Mouse (Mus musculus): ENCODE data around the gene Zfp991.
"Not testable (repeated sequence)": the region's sequence is repeated elsewhere in the genome, so short reads cannot be mapped to it uniquely, and the experiment has no call there.

Gene Zfp991

DNA sequence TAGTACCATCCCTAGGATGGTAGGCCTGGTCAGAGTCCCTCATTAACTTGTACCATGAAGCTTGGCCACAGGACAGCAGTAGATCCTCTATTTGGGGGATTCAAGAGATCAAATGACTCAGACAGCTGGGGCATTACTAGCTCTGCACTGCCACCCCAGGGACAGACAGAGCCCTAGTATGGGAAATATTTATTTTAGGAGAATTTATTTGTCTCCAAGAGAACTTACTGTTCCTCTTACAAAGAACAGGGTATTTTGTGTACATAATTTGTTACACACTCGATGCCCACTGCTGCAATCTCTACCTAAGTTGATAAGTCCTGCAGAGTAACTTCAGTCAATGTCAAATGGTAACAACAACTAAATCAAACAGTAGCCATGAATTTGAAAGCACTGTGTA, 55.0 kb downstream of the Zfp991 start:
- not testable (repeated sequence) for DNase-seq

- not testable (repeated sequence) for DNase-seq
These were observed 55.6 kb downstream of the Zfp991 start for GRCm38 (mm10) chr4:147187283-147187965.

DNA sequence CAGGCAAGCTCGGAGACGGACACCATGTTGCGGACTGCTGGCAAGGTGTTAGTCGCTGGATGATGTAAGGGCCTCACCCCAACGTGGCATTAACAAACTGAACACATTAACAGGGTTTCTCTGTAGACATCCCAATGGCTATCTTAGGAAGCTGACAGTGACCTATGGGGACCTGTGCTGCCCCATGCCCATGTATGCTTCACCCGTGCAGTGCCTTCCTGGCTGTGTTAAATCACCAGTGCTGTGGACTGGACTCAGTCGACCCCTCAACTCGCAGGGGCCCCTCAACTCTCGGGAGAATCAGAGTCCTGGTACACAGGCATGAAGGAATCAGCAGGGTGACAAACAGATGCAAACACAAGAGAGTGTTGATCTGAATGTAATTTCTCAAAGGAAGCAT, 63.3 kb downstream of the Zfp991 start:
- DNase-seq: not testable (repeated sequence)

DNA sequence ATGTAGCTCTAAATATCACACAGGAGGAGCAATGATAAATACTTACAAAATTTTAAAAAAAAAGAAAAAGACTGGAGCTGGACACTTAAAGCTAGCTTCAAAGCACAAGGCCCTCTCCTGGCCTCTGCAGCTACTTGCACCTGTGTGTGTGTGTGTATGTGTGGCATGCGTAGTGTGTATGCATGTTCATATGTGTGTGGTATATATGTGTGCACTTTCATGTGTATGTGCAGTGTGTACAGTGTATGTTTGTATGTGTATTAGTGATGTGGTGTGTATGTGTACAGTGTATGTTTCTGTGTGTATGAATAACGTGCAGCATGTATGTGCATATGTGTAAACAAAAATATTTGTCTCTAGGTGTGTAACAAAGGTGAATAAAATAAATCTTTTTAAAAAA, 65.4 kb downstream of the Zfp991 start:
- DNase-seq: not testable (repeated sequence)

- not testable (repeated sequence) for DNase-seq
These were observed 67.4 kb downstream of the Zfp991 start for GRCm38 (mm10) chr4:147199055-147199750.

- DNase-seq: not testable (repeated sequence)
These were observed 70.3 kb downstream of the Zfp991 start for GRCm38 (mm10) chr4:147201920-147202660.

DNA sequence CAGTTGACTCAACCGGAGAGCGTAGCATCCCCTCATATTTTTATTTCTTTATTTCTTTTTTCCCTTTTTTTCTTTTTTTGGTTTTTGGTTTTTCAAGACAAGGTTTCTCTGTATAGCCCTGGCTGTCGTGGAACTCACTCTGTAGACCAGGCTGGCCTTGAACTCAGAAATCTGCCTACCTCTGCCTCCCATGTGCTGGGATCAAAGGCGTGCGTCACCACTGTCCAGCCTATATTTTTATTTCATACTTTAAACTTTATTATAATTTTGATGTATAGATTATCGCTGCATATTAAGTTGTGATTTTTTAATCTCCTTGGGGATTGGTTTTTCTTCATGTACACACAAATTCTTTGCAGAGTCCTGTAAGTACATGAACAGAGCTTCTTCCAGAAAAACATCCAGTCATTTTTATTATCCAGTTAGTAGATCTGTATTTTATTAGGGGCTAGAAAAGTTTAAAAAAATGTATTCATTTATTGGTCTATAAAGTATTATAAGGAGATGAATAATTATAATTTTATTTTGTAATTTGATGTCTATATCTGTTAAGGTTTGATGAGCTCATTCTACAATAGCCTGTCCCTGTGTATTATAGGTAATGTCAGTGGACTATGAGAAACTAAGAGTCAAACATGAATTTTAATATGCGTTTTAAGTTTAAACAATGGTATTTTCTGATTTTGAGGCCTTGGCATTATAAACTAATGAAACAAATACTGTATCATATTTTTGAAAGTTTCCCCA, 80.5 kb downstream of the Zfp991 start:
- DNase-seq: not testable (repeated sequence)

DNA sequence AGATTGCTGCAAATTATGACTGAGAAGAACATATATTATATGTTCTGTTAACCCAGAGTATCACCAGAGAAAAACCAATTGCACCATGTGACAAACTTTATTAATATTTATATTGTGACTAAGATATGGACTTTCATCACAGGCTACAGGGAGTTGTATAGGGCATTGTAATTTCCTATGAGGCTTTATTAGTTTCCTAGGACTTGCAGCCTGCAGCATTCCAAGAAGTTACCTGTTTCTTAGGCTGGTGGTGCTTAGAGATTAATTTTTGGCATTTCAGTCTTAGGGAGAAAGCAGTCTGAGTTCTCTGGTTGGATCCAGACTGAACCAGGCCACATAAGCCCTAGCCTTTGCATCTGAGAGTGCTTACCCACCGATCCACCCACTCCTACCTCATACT, 82.4 kb downstream of the Zfp991 start:
- DNase-seq: not testable (repeated sequence)

- not testable (repeated sequence) for DNase-seq
These were observed 85.8 kb downstream of the Zfp991 start for GRCm38 (mm10) chr4:147217676-147218075.

GRCm38 (mm10) chr4:147219319-147220070, 87.7 kb downstream of the Zfp991 start:
- not testable (repeated sequence) for DNase-seq

GRCm38 (mm10) chr4:147220226-147220625, 88.4 kb downstream of the Zfp991 start:
- DNase-seq: not testable (repeated sequence)

GRCm38 (mm10) chr4:147222021-147222420, 90.2 kb downstream of the Zfp991 start:
- DNase-seq: not testable (repeated sequence)

GRCm38 (mm10) chr4:147223778-147224435, 92.1 kb downstream of the Zfp991 start:
- not testable (repeated sequence) for DNase-seq

DNA sequence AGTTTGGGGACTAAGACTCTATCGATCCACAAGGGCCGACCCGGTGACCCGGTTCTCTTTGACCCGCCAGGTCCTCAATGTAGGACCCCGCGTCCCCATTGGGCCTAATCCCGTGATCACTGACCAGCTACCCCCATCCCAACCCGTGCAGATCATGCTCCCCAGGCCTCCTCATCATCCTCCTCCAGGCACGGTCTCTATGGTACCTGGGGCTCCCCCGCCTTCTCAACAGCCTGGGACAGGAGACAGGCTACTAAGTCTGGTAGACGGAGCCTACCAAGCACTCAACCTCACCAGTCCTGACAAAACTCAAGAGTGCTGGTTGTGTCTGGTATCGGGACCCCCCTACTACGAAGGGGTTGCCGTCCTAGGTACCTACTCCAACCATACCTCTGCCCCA, 93.8 kb downstream of the Zfp991 start:
- not testable (repeated sequence) for DNase-seq

DNA sequence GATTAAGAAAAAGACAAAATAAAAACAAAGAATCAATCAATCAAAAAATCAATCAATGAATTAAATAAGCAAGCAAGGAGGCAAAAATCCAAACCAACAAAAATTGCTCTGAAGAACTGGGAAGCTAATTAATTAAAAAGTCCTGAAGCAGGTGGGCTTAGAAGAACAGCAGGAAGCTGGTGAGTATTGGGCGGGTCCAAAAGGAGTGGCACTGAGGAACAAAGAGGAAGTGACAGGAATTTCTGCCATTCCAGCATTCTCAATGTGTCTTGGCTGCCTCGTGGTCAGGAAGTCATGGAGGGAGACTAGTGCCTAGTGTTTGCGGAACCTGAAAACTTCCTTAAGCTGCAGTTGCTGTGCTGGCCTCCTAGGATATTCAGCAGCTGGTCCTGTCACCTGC, 98.2 kb downstream of the Zfp991 start:
- DNase-seq: not testable (repeated sequence)
